Mouse (Mus musculus) lung, embryonic 16.5 days (tissue): ENCODE measurements around the gene Rpl3l. TPM values are rescaled to one million over a fixed set of nuclear protein-coding genes. Genes with fewer than 3 reads are reported as not detected.

ENCODE experiments used
- ATAC-seq: fragments of 200-750 bp; cut with Nextera tagmentation; 2 replicates; pipeline ENCODE4 v1.8.0; 2017; ENCODE audit warnings: low read depth, mild to moderate bottlenecking, moderate library complexity
- H3K27ac ChIP-seq: fragments of 300-500 bp; sonication (generic); 2 replicates; pipeline ENCODE4 v1.5.1; 2014; ENCODE audit warnings: mild to moderate bottlenecking, control low read depth, low read length
- H3K27me3 ChIP-seq: fragments of 300-500 bp; sonication (generic); 2 replicates; pipeline ENCODE4 v1.6.1; 2014; ENCODE audit warnings: low read depth, low read length, mixed read lengths; ENCODE audit not compliant: control insufficient read depth, insufficient read depth
- H3K36me3 ChIP-seq: fragments of 300-500 bp; sonication (generic); 2 replicates; pipeline ENCODE4 v1.6.1; 2014; ENCODE audit warnings: low read length; ENCODE audit not compliant: control insufficient read depth, insufficient read depth
- H3K4me1 ChIP-seq: fragments of 300-500 bp; sonication (generic); replicated peaks from 2 replicates; pipeline ENCODE4 v1.6.1; 2014; ENCODE audit warnings: low read length, mixed read lengths; ENCODE audit not compliant: control insufficient read depth, insufficient read depth
- H3K4me2 ChIP-seq: fragments of 300-500 bp; sonication (generic); 2 replicates; pipeline ENCODE4 v1.6.1; 2014; ENCODE audit warnings: low read depth, low read length, control low read depth
- H3K4me3 ChIP-seq: fragments of 300-500 bp; sonication (generic); 2 replicates; pipeline ENCODE4 v1.5.1; 2014; ENCODE audit warnings: mild to moderate bottlenecking, low read length, control low read depth
- H3K9ac ChIP-seq: fragments of 300-500 bp; sonication (generic); 2 replicates; pipeline ENCODE4 v1.6.1; 2014; ENCODE audit warnings: low read length, control low read depth
- H3K9me3 ChIP-seq: fragments of 300-500 bp; sonication (generic); 2 replicates; pipeline ENCODE4 v1.6.1; 2016; ENCODE audit warnings: low read length; ENCODE audit not compliant: control insufficient read depth
- WGBS: fragments of 180-500 bp; shearing (Covaris S2); extraction: QIAGEN DNeasy Blood & Tissue Kit; methylation state at CpG from one replicate; pipeline ENCODE4 v1.1.7; 2014; 5-methylcytosine and 5-hydroxymethylcytosine counted together
- polyA plus RNA-seq: library from polyadenylated mRNA; unstranded; fragments of >200 nt; fragmentation: Nextera tagmentation; extraction: Ambion mirVana; gene quantifications from 2 replicates; pipeline ENCODE4 v1.2.1, GENCODE M21; 2015

Gene Rpl3l
- polyA plus RNA-seq = not detected in 2 replicates

DNA sequence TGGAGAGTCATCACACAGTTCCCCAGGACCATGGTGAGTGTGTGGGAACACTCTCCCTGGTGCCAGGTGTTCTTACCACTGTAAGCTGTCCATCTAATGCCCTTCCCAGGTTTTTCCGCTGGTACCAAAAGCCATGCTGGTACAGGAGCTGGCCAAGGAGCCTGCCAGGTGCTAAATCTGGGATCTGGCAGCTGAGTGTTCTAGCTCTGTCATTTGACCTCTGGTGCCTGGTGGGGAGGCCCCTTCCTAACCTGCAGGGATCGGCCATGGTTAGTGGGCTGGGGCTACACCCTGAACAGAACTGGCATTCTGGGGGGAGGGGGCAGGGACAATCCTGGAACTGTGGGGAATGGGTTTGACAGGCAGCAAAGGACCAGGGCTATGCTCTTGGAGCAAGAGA lies at the start of gene Rpl3l:
Rpl3l (plus strand) TSS at position 203 of the 400 bp plus-strand sequence.
- Histone ChIP-seq H3K27me3 (no peaks in the 10 kb centered on the region), H3K9me3 (no peaks in the 10 kb centered on the region), H3K4me3 (no peak within 1 kb of the TSS), H3K4me1 (peaks cover 9% of the 10 kb centered on the region), H3K4me2 (no peak within 1 kb of the TSS), H3K36me3 (no peaks in the 10 kb centered on the region; the same call in 1 of the 2 replicates), H3K27ac (no peak within 1 kb of the TSS), H3K9ac (no peak within 1 kb of the TSS)
- ATAC-seq = no peak
- WGBS = 71% methylated on average over 2 of the region's 2 CpGs

DNA sequence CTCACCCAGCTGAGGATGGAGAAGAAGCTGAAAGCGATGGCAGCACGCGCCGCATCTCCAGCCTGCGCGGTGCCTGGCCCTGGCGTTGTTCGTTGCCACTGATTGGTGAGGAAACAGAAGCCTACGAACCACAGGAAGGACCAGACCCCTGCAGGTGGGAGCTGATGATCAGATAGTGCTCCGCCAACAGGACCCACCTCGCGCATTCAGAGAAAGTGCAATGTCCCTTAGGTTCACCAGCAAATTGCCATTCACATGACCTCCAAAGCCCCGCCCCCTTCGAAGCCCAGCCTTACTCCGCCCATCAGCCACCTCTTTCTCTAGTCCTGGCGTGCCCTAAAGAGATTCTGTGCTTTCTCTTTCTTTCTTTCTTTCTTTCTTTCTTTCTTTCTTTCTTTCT lies 41.1 kb upstream of the Rpl3l start:
- Histone ChIP-seq H3K9me3 (no peaks in the 10 kb centered on the region), H3K4me2 (peak overlapping the region; percentile 15; the same call in 1 of the 2 replicates), H3K4me1 (peaks cover 8% of the 10 kb centered on the region), H3K27ac (no peak overlapping the region), H3K27me3 (peaks cover 36% of the 10 kb centered on the region), H3K9ac (no peak overlapping the region), H3K36me3 (peaks cover 1% of the 10 kb centered on the region; the same call in 1 of the 2 replicates), H3K4me3 (no peak overlapping the region)
- no peak; the same call in 1 of the 2 replicates for ATAC-seq
- 32% methylated on average over 16 of the region's 16 CpGs for WGBS

DNA sequence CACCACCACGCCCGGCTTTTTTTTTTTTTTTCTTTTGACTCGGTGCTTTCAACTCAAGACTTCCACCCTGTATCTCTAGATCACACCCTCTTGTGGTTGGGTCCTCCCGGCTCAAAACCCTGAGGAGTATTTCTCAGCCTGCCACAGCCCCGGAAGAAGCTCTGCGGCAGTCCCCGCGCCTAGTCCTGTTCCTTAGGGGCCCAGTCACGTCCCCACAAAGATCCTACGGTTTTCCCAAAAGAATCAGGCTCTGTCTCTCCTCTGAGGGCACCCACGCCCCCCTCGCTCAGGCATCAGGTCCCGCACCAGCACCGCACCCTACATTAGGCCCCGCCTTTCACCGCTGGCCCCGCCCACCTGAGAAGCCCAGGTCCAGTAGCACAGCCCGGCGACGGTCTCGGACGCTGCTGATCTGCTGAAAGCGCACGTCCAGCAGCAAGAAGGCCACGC lies 40.4 kb upstream of the Rpl3l start:
- Histone ChIP-seq H3K36me3 (no peaks in the 10 kb centered on the region; the same call in 1 of the 2 replicates), H3K4me1 (peaks cover 8% of the 10 kb centered on the region), H3K9ac (peak overlapping the region; percentile 60), H3K9me3 (no peaks in the 10 kb centered on the region), H3K27ac (no peak overlapping the region), H3K27me3 (peaks cover 36% of the 10 kb centered on the region), H3K4me3 (peak overlapping the region; percentile 48), H3K4me2 (peak overlapping the region; percentile 70)
- peak; percentile 76 for ATAC-seq
- WGBS = 2% methylated on average over 25 of the region's 25 CpGs

DNA sequence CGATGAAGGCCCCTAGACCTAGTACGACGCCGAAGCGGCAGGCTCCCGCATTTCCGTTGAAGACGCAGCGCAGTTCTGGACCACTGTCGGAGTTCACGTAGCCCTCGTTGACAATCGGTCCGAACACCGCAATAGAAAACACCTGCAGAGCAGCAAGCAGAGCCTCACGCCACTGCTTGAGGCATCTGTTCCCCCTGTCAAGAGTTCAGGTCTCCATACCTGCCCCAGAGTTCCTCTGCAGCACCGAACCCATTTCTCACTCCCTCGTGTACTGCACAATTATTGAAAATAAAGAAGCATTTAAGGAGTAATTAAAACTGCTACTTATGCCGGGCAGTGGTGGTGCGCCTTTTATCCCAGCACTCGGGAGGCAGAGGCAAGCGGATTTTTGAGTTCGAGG lies 40.0 kb upstream of the Rpl3l start:
- Histone ChIP-seq H3K36me3 (peaks cover 3% of the 10 kb centered on the region; the same call in 1 of the 2 replicates), H3K27me3 (peaks cover 36% of the 10 kb centered on the region), H3K4me3 (peak overlapping the region; percentile 48), H3K9me3 (no peaks in the 10 kb centered on the region), H3K27ac (no peak overlapping the region), H3K9ac (peak overlapping the region; percentile 60), H3K4me2 (peak overlapping the region; percentile 70), H3K4me1 (peaks cover 8% of the 10 kb centered on the region)
- WGBS = 17% methylated on average over 23 of the region's 23 CpGs
- no peak for ATAC-seq

DNA sequence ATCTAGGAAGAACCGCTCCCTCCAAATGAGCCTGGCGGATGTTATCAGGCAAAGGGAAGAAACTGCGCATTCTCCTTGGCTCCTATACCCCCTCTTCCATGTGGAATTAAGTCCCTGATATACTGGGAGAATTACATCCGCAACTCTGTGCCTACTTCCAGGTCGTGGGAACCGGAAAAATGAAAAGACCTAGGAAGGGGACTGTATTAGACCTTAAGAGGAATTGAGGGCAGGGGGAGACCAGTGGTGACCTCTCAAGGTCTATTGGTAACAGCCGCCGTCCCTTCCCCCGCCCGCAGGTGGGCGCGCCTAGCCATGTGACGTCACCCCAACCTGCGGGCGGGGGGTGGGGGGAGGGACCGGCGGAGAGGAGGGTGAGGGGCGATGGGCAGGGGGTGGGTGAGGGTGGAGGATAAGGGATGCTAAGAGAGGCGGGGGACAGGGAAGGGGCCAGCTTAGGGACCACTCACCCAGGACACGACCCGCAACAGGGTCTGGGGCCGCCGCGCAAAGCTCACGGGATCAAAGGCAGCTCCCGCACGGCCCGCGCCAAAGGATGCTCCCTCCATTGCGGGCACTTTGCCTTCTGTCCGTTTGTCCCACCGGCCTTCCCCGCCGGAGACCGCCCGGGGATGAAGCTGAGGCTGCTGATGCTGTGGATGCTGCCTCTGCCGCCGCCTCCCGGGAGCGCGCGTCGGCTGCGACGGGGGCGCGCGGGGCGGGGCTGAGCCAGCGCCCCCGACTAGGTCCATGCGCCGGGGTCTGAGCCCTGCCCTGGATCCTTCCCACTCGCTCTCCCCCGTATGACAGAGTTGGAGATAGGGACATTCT lies 38.2 kb upstream of the Rpl3l start, which contains the start of gene Syngr3:
Syngr3 (minus strand) TSS at position 705 of the 831 bp plus-strand sequence.
- no peaks in the 10 kb centered on the region for H3K9me3 ChIP-seq
- no peak within 1 kb of the TSS for H3K27ac ChIP-seq
- peaks cover 8% of the 10 kb centered on the region for H3K4me1 ChIP-seq
- peak within 1 kb of the TSS; percentile 46 for H3K4me3 ChIP-seq
- ATAC-seq = peak; percentile 20; the same call in 1 of the 2 replicates
- H3K4me2 ChIP-seq = peak within 1 kb of the TSS; percentile 66
- peak within 1 kb of the TSS; percentile 48 for H3K9ac ChIP-seq
- H3K27me3 ChIP-seq = peaks cover 36% of the 10 kb centered on the region
- peaks cover 6% of the 10 kb centered on the region; the same call in 1 of the 2 replicates for H3K36me3 ChIP-seq
- under 1% methylated on average over 43 of the region's 55 CpGs for WGBS

DNA sequence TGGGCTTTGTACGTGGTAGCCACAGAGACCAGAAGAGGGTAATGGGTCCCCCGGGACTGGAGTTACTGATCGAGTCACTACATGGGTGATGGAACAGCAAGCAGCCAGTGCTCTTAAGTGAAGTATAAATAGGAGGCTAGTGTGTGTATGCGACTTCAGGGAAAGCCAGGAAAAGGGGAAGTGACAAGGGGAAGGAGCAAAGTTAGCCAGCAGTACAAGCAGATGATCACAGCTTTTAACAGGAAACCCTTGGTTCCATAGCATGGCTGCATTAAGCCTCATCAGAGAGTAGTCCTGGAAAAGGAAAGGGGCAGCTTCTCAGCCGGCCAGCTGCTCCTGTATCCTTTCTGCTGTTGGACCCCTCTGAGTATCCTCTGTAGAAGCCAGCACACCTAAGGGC lies 35.2 kb upstream of the Rpl3l start:
- 84% methylated on average over 5 of the region's 5 CpGs for WGBS
- peaks cover 33% of the 10 kb centered on the region for H3K27me3 ChIP-seq
- no peaks in the 10 kb centered on the region for H3K9me3 ChIP-seq
- no peak for ATAC-seq
- peaks cover 21% of the 10 kb centered on the region for H3K4me1 ChIP-seq
- H3K9ac ChIP-seq = no peak overlapping the region
- no peak overlapping the region for H3K4me3 ChIP-seq
- no peak overlapping the region for H3K27ac ChIP-seq
- peaks cover 6% of the 10 kb centered on the region; the same call in 1 of the 2 replicates for H3K36me3 ChIP-seq
- H3K4me2 ChIP-seq = no peak overlapping the region

DNA sequence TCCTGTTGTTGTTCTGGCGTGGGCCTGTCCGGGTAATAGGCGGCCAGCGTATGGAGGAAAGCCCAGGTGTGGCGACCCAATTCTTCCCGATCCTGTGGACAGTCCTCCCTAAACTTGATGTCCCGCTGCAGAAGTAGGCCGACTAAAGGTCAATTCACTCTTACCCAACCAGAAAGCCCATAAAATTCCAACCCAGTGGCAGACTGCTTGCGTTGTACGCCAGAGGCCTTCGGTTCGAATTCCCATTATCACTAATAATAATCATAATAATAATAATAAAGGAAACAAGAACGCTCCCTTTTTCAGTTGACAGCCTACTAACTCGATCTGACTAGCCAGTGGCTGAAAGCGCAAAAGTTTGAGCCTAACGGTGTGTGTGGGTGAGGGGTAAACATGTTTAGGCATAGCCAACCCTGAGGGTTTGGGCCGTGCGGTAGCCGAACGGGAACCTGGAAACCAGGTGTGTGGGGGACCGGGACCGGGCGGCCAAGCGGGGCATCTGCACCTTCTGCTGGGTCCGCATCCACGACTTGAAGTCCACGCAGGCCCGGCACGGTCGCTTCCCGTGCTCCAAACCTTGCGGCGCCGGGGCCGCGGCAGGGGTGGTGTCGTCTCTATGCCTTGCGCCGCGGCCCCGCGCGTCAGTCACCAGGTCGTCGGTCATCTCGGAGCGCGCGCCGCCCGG lies 32.2 kb upstream of the Rpl3l start:
- H3K4me2 ChIP-seq = peak overlapping the region; percentile 88
- no peaks in the 10 kb centered on the region for H3K9me3 ChIP-seq
- H3K4me3 ChIP-seq = peak overlapping the region; percentile 89
- H3K27me3 ChIP-seq = peaks cover 3% of the 10 kb centered on the region
- H3K4me1 ChIP-seq = peaks cover 22% of the 10 kb centered on the region
- WGBS = 6% methylated on average over 47 of the region's 51 CpGs
- peaks cover 9% of the 10 kb centered on the region; the same call in 1 of the 2 replicates for H3K36me3 ChIP-seq
- H3K9ac ChIP-seq = peak overlapping the region; percentile 92
- peak overlapping the region; percentile 89 for H3K27ac ChIP-seq
- no peak; the same call in 1 of the 2 replicates for ATAC-seq

DNA sequence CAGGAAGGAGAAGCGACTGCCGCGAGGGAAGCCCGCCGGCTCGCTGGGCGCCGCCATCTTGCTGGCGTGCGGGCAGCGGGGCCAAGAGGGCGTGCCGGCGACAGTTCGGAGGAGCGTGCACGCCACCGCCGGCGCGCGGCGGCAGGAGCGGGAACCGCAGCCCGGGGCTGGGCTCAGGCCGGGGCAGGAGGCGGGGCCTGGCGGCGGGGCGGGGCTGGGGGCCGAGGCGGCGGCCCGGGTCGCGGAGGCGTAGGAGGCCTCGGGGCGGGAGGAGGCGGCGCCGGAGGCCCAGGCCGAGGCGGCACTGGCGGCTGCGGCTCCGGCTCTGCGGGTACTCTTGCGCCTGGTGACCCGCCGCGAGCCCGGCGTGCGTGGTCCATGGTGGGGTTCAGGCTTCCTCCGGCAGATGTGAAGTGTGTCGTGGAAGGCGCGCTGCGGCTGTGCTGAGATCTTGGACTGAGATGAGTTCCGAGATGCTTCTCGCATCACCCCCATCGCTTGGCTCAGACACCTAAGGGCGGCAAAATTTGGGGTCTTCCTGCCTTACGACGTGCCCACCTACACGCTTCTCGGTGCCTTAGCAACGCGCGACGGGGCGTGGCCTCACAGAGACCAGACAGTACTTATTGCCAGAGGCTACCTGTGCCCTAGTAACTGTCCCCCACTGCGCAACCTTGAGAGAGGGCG lies 31.5 kb upstream of the Rpl3l start, which contains the start of the genes Gfer and Noxo1:
Gfer (minus strand) TSS at position 146 of the 687 bp plus-strand sequence.
Noxo1 (plus strand) TSS at position 224 of the 687 bp plus-strand sequence.
- peak within 1 kb of the TSS; percentile 92 for H3K9ac ChIP-seq
- peak within 1 kb of the TSS; percentile 89 for H3K27ac ChIP-seq
- WGBS = under 1% methylated on average over 51 of the region's 76 CpGs
- no peaks in the 10 kb centered on the region for H3K27me3 ChIP-seq
- H3K4me1 ChIP-seq = peaks cover 22% of the 10 kb centered on the region
- ATAC-seq = peak; percentile 95
- peaks cover 14% of the 10 kb centered on the region for H3K36me3 ChIP-seq
- H3K9me3 ChIP-seq = no peaks in the 10 kb centered on the region
- peak within 1 kb of the TSS; percentile 88 for H3K4me2 ChIP-seq
- peak within 1 kb of the TSS; percentile 89 for H3K4me3 ChIP-seq
